Mouse (Mus musculus) heart, adult 2 months (tissue): ENCODE data around the gene Ceacam18. TPM values are rescaled to one million over a fixed set of nuclear protein-coding genes. Genes with fewer than 3 reads are reported as not detected.
"Not testable (repeated sequence)": the region's sequence is repeated elsewhere in the genome, so short reads cannot be mapped to it uniquely, and the experiment has no call there.

Source experiments
- DNase-seq, 2 experiments: peaks; one replicate each; pipeline ENCODE4 v3.0.0; 2021
- H3K27ac ChIP-seq: fragments of 200-600 bp; 2 replicates; pipeline ENCODE4 v1.8.1; 2022
- H3K27me3 ChIP-seq: fragments of 200-500 bp; 2 replicates; pipeline ENCODE4 v1.6.1; 2012; ENCODE audit warnings: mild to moderate bottlenecking, low read length, inconsistent platforms, mixed read lengths; ENCODE audit not compliant: control insufficient read depth, insufficient read depth
- H3K36me3 ChIP-seq: fragments of 200-500 bp; 2 replicates; pipeline ENCODE4 v1.6.1; 2012; ENCODE audit warnings: low read length, inconsistent platforms; ENCODE audit not compliant: control insufficient read depth, insufficient read depth
- H3K4me1 ChIP-seq: fragments of 200-500 bp; 2 replicates; pipeline ENCODE4 v1.6.1; 2011; ENCODE audit warnings: low read length; ENCODE audit not compliant: control insufficient read depth, insufficient read depth
- H3K4me3 ChIP-seq: fragments of 200-600 bp; 2 replicates; pipeline ENCODE4 v1.8.1; 2022
- H3K79me2 ChIP-seq: fragments of 200-500 bp; replicated peaks from 2 replicates; pipeline ENCODE4 v1.6.1; 2012; ENCODE audit warnings: mild to moderate bottlenecking, inconsistent platforms, low read length, moderate library complexity, mixed read lengths; ENCODE audit not compliant: control insufficient read depth, insufficient read depth
- H3K9ac ChIP-seq: fragments of 200-500 bp; 2 replicates; pipeline ENCODE4 v1.6.1; 2012; ENCODE audit warnings: low read depth, mild to moderate bottlenecking, control low read depth, inconsistent platforms, low read length, mixed read lengths
- CTCF ChIP-seq: fragments of 200-600 bp; IDR thresholded peaks from 2 replicates; pipeline ENCODE4 v1.8.1; 2022; ENCODE audit warnings: antibody characterized with exemption, mild to moderate bottlenecking, moderate library complexity
- EP300 ChIP-seq: fragments of 200-500 bp; IDR thresholded peaks from 2 replicates; pipeline ENCODE4 v1.6.1; 2011; ENCODE audit warnings: low read depth, low read length, control low read depth; ENCODE audit not compliant: insufficient read depth
- POLR2A ChIP-seq: fragments of 200-500 bp; IDR thresholded peaks from 2 replicates; pipeline ENCODE4 v1.6.1; 2011; ENCODE audit warnings: mild to moderate bottlenecking, low read depth, low read length, control low read depth; ENCODE audit not compliant: insufficient read depth
- WGBS: fragments of 180-500 bp; shearing (Covaris S2); methylation state at CpG from one replicate; pipeline ENCODE4 v1.1.7; 2018; 5-methylcytosine and 5-hydroxymethylcytosine counted together
- intact Hi-C: fragments of 180-260 bp; cut with DNase I; formaldehyde crosslinking; loops from one replicate; pipeline ENCODE4 v1.15.1; 2025
- polyA plus RNA-seq: library from polyadenylated mRNA; depleted of rRNA; stranded (reverse); fragments of >200 nt; gene quantifications from 2 replicates; pipeline ENCODE4 v1.2.3, GENCODE M21; 2012
- total RNA-seq, 2 experiments: library from RNA; stranded (reverse); gene quantifications; 2 replicates each; pipeline ENCODE4 v1.2.3; 2021

Ceacam18 gene
- total and polyA plus RNA-seq, 3 experiments = not detected

GRCm38 (mm10) chr7:43671809-43672580 lies 37.5 kb downstream of the Ceacam18 start, which contains the start of gene Ctu1:
Ctu1 (plus strand) TSS chr7:43672016.
- H3K27ac ChIP-seq = peak within 1 kb of the TSS; percentile 80
- H3K9ac ChIP-seq = peak within 1 kb of the TSS; percentile 70
- no peaks in the 10 kb centered on the region for H3K27me3 ChIP-seq
- under 1% methylated on average over 26 of the region's 26 CpGs for WGBS
- TF ChIP-seq CTCF = no peak
- TF ChIP-seq EP300 = peak; percentile 82; the same call in 1 of the 2 replicates
- TF ChIP-seq POLR2A = peak; percentile 84
- H3K36me3 ChIP-seq = no peaks in the 10 kb centered on the region
- H3K4me3 ChIP-seq = peak within 1 kb of the TSS; percentile 90
- H3K79me2 ChIP-seq = no peaks in the 10 kb centered on the region
- intact Hi-C loops = loop anchor here (2.0 to 10.0 kb wide), 4 partner anchors 91 to 703 kb away; partner anchors contain the start of genes Cldnd2, Etfb, Gm45233 and Zfp658
- peak; percentile 88 to 94 for DNase-seq
- H3K4me1 ChIP-seq = peaks cover 5% of the 10 kb centered on the region

GRCm38 (mm10) chr7:43672581-43673260 lies 38.2 kb downstream of the Ceacam18 start:
- DNase-seq = no peak
- WGBS = 19% methylated on average over 10 of the region's 10 CpGs
- intact Hi-C loops = loop anchor here (5.0 to 10.0 kb wide), 3 partner anchors 110 to 702 kb away; partner anchors contain the start of genes Cldnd2, Etfb, Gm45233 and Zfp658

GRCm38 (mm10) chr7:43675091-43675490 lies 40.6 kb downstream of the Ceacam18 start:
- TF ChIP-seq POLR2A (no peak), CTCF (no peak), EP300 (no peak)
- Histone ChIP-seq H3K27me3 (no peaks in the 10 kb centered on the region), H3K79me2 (no peaks in the 10 kb centered on the region), H3K4me1 (peaks cover 5% of the 10 kb centered on the region), H3K27ac (no peak overlapping the region), H3K9ac (no peak overlapping the region), H3K36me3 (no peaks in the 10 kb centered on the region), H3K4me3 (no peak overlapping the region)
- 91% methylated on average over 32 of the region's 32 CpGs for WGBS
- no peak for DNase-seq
- intact Hi-C loops = loop anchor here (10.0 kb wide), 1 partner anchor 700 kb away; no protein-coding TSS in a partner anchor

More at GRCm38 (mm10) chr7:43672581-43673260, 38.2 kb downstream of the Ceacam18 start:
- no peaks in the 10 kb centered on the region for H3K36me3 ChIP-seq
- peak overlapping the region; percentile 70 for H3K9ac ChIP-seq
- H3K27ac ChIP-seq = peak overlapping the region; percentile 80
- H3K27me3 ChIP-seq = no peaks in the 10 kb centered on the region
- TF ChIP-seq EP300 (no peak), CTCF (no peak), POLR2A (no peak)
- H3K4me1 ChIP-seq = peaks cover 5% of the 10 kb centered on the region
- H3K79me2 ChIP-seq = no peaks in the 10 kb centered on the region
- H3K4me3 ChIP-seq = peak overlapping the region; percentile 90

GRCm38 (mm10) chr7:43678517-43678916 lies 44.0 kb downstream of the Ceacam18 start:
- Histone ChIP-seq H3K4me3 (no peak overlapping the region), H3K27me3 (no peaks in the 10 kb centered on the region), H3K4me1 (no peaks in the 10 kb centered on the region), H3K36me3 (no peaks in the 10 kb centered on the region), H3K79me2 (no peaks in the 10 kb centered on the region), H3K27ac (no peak overlapping the region), H3K9ac (no peak overlapping the region)
- TF ChIP-seq CTCF (peak; percentile 83), POLR2A (no peak)
- intact Hi-C loops = loop anchor here (1.0 to 10.0 kb wide), 2 partner anchors 217 to 696 kb away; no protein-coding TSS in a partner anchor
- peak; percentile 41 to 58 for DNase-seq

- TF ChIP-seq POLR2A (no peak), EP300 (peak; percentile 62; the same call in 1 of the 2 replicates), CTCF (peak; percentile 97; the same call in 1 of the 2 replicates)
- H3K27me3 ChIP-seq = no peaks in the 10 kb centered on the region
- no peak overlapping the region for H3K27ac ChIP-seq
- intact Hi-C loops = loop anchor here (2.0 to 5.0 kb wide), 3 partner anchors 66 to 102 kb away; partner anchors contain the start of gene Klk12
- peaks cover 1% of the 10 kb centered on the region; the same call in 1 of the 2 replicates for H3K4me1 ChIP-seq
- 17% methylated on average over 5 of the region's 5 CpGs for WGBS
- DNase-seq = peak; percentile 54 to 73
- H3K4me3 ChIP-seq = no peak overlapping the region
- H3K79me2 ChIP-seq = no peaks in the 10 kb centered on the region
- no peak overlapping the region for H3K9ac ChIP-seq
- no peaks in the 10 kb centered on the region for H3K36me3 ChIP-seq
Observed at GRCm38 (mm10) chr7:43680960-43681359, 46.5 kb downstream of the Ceacam18 start.

DNA sequence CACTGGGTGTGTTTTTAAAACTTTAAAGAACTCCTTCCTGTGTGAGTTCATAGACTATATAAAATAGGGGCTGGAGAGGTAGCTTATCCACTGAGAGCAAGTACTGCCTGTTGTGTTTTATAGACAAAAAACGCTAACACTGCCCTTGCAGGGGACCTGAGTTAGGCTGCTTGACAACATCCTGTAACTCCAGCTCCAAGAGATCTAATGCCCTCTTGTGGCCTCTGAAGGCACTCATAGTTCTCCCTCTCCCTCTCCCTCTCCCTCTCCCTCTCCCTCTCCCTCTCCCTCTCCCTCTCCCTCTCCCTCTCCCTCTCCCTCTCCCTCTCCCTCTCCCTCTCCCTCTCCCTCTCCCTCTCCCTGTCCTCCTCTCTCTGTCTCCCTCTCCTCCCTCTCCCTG lies 48.0 kb downstream of the Ceacam18 start:
- not testable (repeated sequence) for DNase-seq
- whole genome bisulfite sequencing = 22% methylated on average over 1 of the region's 1 CpGs

More for the DNA sequence above, 48.0 kb downstream of the Ceacam18 start:
- H3K9ac ChIP-seq, H3K27me3 ChIP-seq, H3K79me2 ChIP-seq, H3K4me3 ChIP-seq, H3K36me3 ChIP-seq, H3K27ac ChIP-seq, H3K4me1 ChIP-seq: not testable (repeated sequence)
- TF ChIP-seq CTCF = peak; percentile 43
- intact Hi-C loops = loop anchor here (5.0 kb wide), 2 partner anchors 65 to 85 kb away; partner anchors contain the start of gene Klk12
